Mouse (Mus musculus) ZHBTc4 (cell line): Measurements from ENCODE around the gene Pold2.
"Not testable (repeated sequence)": the region's sequence is repeated elsewhere in the genome, so short reads cannot be mapped to it uniquely, and the experiment has no call there.

ENCODE experiments used
- DNase-seq: peaks from one replicate; pipeline ENCODE4 v3.0.0-alpha.2; 2011; ENCODE audit warnings: low read depth, low spot score

The Pold2 gene

DNA sequence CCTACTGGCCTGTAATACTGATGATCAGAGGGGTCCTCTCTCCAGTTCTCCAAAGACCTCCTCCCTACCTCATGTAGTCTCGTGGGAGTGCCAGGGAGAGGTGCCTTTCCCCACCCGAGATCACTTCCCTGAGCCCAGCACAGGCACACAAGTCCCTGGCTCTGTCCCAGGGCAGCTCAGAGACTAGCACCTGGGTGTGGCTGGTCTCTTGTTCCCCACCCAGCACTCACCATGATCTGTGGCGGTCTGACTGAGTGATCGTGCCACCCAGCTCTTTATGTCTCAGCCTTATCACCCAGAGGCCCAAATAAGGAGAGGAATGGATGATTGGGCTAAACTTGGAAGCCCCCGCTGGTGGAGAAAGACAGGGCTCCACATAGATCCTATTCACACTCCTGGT, 20.4 kb upstream of the Pold2 start, which contains the start of gene Myl7:
Gene Myl7 (minus strand): TSS at position 252 of the 400 bp plus-strand sequence.
- peak; percentile 45 for DNase-seq

DNA sequence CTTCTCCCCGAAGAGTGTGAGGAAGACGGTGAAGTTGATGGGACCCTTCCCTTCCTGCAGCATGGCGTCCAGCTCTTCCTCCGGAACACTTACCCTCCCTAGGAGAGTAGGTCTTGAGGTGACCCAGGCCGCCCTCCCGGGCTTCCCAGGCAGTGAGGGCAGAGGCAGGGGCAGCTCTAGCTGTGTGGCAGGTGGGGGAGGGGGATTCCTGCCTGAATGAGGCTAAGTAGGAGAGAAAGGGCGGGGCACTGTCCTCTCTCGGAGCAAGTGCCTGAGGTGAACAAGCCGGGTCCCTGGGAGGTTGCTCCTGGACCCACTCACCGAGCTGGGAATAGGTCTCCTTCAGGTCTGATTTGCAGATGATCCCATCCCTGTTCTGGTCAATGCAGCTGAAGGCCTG, 19.7 kb upstream of the Pold2 start:
- peak; percentile 54 for DNase-seq

DNA sequence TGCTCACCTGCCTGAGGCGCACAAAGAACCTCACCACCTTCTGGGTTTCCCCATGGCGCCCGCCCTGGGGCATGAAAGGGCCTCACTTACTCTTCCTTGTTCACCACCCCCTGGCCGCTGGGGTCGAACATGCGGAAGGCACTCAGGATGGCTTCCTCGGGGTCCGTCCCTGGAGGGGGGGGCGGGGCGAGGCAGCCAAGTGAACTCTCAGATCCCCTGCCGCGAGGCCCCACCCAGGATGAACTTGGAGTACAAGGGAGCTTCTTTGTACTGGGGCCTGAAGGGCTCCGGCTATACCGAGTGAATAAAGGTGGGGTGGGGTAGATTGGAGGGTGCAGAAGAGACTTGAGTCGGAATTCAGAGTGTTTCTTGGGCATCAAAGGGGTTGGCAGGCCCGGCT, 19.1 kb upstream of the Pold2 start:
- peak; percentile 87 for DNase-seq

DNA sequence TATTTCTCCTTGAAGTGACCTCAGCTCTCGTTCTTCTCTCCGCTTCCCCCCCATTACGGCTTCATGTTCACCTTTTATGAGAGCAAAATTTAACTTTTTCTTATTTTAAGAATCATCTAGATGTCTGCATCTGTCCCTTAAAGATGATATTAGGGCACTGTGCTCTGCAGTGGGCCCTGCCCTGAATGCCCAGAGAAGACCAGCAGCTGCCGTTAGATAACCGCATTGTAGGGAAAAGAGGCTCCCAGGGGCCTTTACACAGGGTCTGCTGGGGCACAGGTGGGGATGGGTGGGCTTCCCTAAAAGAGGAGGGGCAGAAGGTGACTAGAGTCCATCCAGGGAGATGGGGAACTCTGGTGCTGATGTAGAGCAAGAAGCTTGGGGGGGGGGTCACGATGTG, 15.7 kb upstream of the Pold2 start:
- DNase-seq: no peak

DNA sequence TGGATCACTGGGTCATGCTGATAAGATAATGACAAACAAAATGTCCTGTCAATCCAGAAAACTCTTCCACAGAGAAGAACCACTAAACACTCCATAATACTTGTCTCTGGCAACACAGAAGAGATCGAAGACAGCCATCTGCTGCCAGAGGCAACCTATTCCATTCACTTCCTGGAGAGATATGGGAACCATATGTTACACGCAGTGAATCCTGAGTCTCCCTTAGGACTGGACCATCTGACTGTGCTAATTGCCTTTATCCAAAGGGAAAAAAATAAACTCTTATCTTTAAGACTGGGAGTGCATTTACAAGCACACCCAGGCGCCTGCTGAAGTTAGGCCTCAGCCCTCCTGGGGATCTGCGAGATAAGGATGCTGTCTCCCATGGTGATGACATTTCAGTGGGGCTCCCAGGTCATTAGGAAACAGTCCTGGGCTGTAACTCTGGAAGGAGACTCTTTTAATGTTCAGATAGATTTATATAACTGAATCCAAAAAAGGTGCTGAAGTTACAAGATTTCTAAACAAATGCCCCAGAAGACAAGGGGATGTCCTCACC, 14.8 kb upstream of the Pold2 start:
- no peak for DNase-seq

DNA sequence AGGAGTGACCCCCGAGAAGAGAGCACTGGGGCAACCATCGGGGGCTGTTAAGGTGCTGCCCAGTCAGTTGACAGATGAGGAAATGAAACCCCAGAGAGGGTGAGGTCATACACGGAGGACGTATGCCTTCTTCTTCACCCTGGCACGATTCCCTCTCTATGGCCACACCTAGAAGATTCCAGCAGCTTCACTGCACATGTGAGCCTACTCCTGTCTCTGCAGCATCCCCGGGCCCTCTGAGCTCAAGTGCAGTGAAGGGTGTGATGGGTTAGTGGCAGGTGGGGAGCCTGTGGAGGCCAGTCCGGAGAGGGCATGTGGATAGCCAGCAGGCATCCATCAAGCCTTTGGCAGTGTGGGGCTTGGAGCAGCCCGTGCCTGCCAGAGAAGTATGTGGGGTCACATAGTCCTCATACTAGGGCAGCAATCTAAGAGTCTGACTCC, 14.1 kb upstream of the Pold2 start:
- no peak for DNase-seq

DNA sequence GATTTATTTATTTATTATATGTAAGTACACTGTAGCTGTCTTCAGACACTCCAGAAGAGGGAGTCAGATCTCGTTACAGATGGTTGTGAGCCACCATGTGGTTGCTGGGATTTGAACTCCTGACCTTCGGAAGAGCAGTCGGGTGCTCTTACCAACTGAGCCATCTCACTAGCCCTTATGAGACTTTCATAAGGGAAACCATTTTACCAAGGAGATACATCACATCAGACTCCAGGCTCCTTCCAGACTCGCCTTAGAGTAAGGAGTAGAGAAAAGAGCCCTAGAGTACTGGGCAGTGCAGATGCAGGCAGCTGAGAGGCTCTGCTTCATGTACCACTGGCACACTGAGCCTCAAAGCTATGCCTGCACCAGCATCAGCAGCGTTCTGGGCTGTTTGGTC, 10.5 kb upstream of the Pold2 start:
- DNase-seq: not testable (repeated sequence)

DNA sequence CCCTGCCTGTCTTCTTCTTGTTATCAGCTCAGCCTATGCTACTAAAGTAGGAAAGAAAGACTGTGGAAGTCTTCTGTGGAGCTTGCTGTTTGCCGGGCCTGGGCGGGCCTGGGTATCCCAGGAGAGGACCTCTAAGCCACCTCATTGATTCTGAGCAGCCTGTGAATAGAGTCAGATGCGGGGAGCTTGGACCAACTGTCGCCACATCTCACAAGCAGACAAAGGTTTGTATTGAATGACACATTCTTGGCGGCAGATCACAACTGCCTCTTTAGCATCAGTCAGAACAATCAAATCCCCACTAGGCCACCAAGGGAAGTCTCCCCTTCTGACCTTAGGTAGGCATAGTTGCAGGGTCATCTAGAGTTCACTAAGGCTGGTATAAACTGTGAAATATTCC, 9.2 kb upstream of the Pold2 start:
- peak; percentile 70 for DNase-seq

DNA sequence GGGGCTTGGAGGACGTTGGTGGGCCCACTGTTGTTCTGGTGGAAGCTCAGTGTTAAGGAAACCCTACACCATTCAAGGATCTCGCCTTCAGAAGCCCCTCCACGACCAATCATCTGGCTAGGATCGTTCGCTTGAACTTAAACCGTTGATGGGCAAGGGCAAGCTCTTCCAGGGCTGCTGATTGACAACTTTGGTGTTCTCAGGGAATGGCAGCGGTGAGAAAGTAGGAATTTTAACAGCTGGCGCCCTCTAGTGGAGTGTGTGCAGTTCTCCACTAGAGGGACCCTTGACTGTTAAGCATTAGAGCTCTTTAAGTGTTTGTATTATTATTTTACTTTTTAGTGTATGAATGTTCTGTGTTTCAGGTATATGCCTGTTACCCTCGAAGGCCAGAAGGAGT, 8.1 kb upstream of the Pold2 start:
- peak; percentile 87 for DNase-seq

DNA sequence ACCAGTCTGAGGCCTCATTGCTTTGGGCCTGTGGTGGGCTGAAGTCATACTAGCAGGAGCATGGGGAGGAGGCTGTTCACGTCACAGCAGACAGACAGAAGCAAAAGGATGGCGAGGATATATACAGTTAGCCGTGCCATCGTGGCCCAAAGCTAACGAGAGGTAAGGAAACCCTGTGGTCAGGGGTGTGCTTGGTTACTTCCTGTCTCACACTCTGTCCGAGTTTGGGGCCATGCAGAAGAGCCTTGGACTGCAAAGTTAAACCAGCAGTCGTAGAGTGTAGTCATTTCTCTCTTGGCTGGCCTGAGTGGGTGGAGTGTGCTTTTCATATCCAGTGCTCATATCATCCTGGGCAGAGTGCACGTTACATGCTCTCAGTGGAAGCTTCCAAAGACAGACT, 4.4 kb upstream of the Pold2 start:
- no peak for DNase-seq

DNA sequence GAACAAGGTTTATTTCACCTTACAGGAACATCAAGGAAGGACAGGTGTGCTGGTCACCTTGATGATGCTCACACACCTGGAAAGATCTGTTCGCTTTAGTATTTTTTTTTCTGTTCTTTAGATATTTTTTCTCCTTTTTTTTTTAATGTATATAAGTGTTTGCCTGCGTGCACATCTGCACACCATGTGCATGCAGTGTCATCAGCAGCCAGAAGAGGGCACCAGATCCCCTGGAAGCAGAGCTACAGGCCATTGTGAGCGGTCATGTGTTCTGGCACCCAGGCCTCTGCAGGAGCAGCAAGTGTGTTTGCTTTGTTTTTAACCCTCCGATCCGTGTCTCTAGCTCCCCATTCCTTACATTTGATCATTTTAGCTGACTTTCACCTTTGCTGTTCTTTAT, 1.8 kb upstream of the Pold2 start:
- peak; percentile 90 for DNase-seq

DNA sequence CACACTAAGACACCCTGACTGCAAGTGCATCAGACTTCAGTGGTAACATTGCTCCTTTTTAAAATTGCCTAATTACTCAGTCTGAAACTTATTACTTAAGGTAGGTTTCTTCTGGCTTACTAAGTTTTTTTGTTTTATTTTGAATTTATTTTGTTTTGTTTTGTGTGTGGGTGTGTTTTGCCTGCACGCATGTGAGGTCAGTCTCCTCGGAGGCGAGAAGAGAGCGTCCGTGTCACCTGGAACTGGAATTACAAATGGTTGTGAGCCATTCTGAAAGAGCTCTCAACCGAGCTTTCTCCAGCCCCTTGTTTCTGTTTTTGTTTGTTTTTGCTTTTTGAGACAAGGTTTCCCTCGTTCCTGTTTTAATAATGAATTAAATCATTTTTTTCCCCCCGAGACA, 569 bp upstream of the Pold2 start:
- no peak for DNase-seq

DNA sequence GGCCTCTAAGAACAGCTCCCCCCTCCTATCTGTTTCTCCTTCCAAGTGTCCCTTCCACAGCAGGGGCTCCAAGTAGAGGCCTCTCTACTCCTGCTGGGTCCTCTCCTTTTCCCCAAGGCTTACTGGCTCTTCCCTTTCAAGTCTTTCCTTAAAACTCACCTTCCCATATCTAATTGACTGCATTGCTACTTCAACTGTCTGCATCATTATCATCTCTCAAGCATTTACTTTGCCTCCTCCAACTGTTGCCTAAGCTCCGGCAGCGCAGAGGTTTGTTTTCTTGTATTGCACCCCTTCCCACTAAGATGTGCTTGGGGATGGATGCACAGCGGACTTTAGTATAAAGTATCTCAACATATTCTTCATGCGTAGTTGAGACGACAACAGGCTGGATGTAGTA, 671 bp downstream of the Pold2 start:
- DNase-seq: no peak

DNA sequence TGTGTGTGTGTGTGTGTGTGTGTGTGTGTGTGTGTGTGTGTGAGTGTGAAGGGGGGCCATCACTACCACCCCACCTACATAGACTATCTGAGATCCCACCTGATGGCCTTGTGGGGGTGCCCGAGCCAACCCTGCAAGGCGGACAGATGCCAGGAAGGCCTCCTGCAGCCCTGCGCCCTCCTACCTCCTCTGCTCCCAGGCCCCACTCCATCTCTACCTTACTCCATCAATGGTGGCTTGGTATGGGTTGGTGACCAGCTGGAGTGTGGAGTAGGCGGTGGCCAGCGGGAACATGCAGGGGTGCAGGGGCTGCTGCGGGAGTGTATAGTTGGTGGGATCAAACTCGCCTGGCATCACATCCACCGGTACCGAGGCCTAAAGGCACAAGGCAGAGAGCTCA, 4.9 kb downstream of the Pold2 start:
- no peak for DNase-seq

DNA sequence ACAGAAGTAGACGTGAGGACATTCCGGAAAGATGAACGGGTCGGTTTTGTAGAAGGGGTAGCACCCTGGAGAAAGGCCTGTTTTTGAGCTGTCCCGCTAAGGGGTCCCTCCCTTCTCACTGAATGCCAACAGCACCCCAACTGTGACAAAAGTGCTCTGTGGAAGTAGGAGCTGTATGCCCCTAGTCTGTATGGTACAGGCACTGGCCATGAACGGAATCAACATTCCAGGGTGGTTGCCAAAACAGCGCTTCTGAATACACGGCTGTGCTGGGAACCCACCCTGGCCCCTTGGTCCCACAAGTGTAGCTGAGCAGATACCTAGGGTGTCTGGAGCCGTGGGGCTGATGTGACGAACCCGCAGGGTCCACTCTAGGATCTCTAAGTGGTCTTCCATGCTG, 5.4 kb downstream of the Pold2 start:
- no peak for DNase-seq

DNA sequence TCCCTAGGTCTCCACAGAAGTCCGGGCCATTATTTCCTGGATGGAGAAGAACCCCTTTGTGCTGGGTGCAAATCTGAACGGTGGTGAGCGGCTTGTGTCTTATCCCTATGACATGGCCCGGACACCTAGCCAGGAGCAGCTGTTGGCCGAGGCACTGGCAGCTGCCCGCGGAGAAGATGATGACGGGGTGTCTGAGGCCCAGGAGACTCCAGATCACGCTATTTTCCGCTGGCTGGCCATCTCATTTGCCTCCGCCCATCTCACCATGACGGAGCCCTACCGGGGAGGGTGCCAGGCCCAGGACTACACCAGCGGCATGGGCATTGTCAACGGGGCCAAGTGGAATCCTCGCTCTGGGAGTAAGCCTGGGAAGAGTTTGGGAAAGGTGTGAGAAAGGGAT, 8.0 kb downstream of the Pold2 start:
- DNase-seq: no peak

DNA sequence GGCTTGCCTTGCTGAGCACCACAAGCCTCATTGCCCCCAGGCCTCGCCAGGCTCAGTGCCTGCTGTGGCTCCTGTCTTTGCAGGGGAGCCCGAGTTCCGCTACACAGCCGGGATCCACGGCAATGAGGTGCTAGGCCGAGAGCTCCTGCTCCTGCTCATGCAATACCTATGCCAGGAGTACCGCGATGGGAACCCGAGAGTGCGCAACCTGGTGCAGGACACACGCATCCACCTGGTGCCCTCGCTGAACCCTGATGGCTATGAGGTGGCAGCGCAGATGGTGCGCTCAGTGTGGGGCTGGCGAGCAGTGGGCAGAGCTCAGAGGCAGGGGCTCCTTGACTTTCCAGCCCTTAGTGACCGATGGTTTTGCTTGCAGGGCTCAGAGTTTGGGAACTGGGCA, 8.8 kb downstream of the Pold2 start:
- DNase-seq: no peak

DNA sequence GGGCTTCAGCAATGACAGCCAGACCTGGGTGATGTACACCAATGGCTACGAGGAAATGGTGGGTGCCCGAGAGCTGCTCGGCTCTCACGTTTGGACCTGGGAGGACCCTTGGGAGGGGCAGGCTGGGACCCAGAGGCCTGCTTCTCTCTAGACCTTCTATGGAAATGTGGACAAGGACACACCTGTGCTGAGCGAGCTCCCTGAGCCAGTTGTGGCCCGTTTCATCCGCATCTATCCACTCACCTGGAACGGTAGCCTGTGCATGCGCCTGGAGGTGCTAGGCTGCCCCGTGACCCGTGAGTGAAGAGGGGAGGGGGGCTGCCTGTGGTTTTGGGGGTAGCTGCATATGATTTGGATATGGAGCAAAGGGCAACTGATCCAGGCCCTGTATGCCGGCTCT, 9.8 kb downstream of the Pold2 start:
- no peak for DNase-seq

DNA sequence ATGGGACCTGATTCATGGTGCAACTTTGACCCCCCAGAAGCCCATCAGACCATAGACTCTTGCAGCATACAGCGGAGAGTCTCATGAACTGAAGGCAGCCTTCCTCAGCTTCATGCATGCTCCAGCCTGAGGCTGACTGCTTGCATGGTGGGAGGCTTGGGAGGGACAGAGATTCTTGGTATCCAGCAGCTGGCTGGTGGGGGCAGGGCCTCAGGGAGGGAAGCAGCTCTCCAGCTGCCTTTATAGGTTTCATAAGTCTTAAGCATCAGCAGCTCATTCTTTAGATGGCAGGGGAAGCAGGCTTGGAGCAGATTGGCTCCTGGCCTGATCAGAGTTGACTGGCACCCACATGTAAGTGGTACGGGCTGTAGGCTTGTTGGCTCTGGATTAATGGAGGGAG, 10.9 kb downstream of the Pold2 start:
- no peak for DNase-seq

DNA sequence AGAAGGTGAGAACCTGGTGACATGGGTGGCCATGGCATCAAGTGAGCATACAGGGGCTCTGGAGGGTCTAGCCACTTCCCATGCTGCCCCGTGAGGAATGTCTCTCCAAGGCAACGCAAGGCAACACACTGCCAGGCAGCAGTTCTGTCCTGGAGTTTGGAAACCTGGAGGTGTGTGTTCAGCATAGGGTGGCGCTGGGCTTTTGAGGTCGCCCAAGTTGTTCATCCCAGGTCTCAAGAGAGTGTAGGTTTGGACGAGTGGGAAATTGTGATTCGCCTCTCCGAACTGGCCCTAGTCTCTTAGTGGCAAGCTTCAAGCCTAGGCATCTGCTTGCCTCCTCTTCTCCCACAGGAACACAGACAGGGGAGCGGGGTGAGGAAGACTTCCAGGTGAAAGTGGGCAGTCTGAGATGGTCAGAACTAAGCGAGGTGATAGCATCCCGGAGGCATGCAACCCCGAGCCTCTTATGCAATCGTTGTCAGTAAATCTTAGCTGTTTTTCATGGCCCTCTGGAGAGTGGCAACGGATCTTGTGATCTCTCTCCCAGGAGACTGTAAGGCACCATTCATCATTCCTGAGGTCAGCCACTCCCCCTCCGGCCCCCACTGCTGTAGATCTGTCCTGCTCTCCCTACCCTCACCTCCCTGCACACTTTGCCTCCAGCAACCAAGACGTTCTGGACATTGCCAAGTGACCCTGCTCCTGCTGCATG, 15.5 kb downstream of the Pold2 start:
- DNase-seq: no peak

DNA sequence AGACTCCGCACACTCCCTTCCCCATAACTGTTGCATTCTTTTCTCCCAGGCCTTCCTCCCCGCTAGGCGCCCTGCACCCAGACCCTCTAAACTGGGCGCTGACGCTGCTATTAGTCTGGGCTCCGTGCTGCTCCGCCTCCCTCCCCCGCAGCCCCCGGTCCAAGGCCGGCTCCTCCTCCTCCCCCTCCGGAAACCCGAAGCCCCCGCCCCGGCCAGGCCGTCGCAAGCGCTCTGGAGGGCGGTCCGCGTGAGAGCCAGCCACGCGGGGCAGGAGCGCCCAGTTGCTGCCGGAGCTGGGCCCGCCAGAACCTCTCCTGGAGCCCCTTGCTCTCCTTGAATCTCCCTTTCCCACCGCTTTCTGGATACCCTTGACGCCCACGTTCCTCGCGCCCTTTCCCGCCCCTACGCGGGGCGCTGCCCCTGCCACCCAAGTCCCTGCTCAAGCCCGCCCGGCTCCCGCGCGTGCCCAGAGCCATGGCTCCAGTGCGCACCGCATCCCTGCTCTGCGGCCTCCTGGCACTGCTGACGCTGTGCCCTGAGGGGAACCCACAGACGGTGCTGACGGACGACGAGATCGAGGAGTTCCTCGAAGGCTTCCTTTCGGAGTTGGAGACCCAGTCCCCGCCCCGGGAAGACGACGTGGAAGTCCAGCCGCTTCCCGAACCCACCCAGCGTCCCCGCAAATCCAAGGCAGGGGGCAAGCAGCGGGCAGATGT, 16.3 kb downstream of the Pold2 start, which contains the start of gene Aebp1:
Gene Aebp1 (plus strand): TSS at position 270 of the 716 bp plus-strand sequence.
- peak; percentile 59 for DNase-seq

DNA sequence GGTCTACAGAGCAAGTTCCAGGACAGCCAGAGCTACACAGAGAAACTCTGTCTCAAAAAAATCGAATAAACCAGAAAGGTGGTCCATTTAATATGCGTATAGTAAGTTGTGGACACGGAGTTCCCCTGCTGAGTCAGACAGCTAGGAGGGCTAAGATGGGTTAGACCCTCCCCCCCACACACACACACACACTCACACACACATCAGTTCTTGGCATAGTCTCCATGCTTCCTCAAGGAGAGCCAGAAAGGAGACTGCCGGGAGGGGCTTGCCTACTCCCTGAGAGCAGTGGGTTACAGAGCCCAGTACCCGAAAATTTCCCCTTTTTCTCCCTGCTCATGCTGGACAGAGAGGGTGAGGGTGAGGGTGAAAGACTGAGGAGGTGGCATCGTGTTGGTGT, 17.5 kb downstream of the Pold2 start:
- DNase-seq: no peak
